Comparison of ENCODE assay signal across 8 mouse cellular contexts in genomic region chr2:118762784-118763148, GRCm38 (mm10). TPM values are rescaled to one million over a fixed set of nuclear protein-coding genes. Genes with fewer than 3 reads are reported as not detected.
A peak's percentile ranks its signal among the peaks of the same experiment; 100 is the strongest.
DNase-seq lines count a peak whose midpoint lies in the region; ATAC-seq and TF ChIP-seq lines count a peak whose summit lies in the region.

No protein-coding gene starts in this region.

- no peaks in the 10 kb centered on the region for H3K9me3 ChIP-seq in heart, embryonic 15.5 days (replicated peaks)
- no peaks in the 10 kb centered on the region for H3K9me3 ChIP-seq in hindbrain, embryonic 14.5 days (ENCODE audit: control insufficient read depth, low read length)
- no peaks in the 10 kb centered on the region for H3K9me3 ChIP-seq in midbrain, embryonic 13.5 days

- peak overlapping the region; percentile 35; the same call in 1 of the 2 replicates for H3K4me3 ChIP-seq in heart, embryonic 15.5 days
- no peak overlapping the region for H3K4me3 ChIP-seq in hindbrain, embryonic 14.5 days (replicated peaks; ENCODE audit: low read length)
- peak overlapping the region; percentile 17 for H3K4me3 ChIP-seq in midbrain, embryonic 13.5 days (replicated peaks)
- H3K4me3 ChIP-seq in thymus, adult 2 months (ENCODE audit: control insufficient read depth, insufficient read depth, low read length) = no peak overlapping the region

- H3K27ac ChIP-seq in heart, embryonic 15.5 days = peak overlapping the region; percentile 96
- peak overlapping the region; percentile 87 for H3K27ac ChIP-seq in hindbrain, embryonic 14.5 days
- peak overlapping the region; percentile 97 for H3K27ac ChIP-seq in midbrain, embryonic 13.5 days
- no peak overlapping the region for H3K27ac ChIP-seq in thymus, adult 2 months (ENCODE audit: control insufficient read depth, insufficient read depth, low read length)

- H3K27me3 ChIP-seq in heart, embryonic 15.5 days = 0 out of 2 replicates have a peak, but pooled peaks cover 8% of the 10 kb centered on the region
- H3K27me3 ChIP-seq in hindbrain, embryonic 14.5 days (ENCODE audit: control insufficient read depth, insufficient read depth, low read length) = no peaks in the 10 kb centered on the region
- H3K27me3 ChIP-seq in midbrain, embryonic 13.5 days = peaks cover 14% of the 10 kb centered on the region; the same call in 1 of the 2 replicates
- no peaks in the 10 kb centered on the region for H3K27me3 ChIP-seq in thymus, adult 2 months (ENCODE audit: control insufficient read depth, insufficient read depth, low read length)

- peak overlapping the region; percentile 48; the same call in 1 of the 2 replicates for H3K9ac ChIP-seq in heart, embryonic 15.5 days
- peak overlapping the region; percentile 54; the same call in 1 of the 2 replicates for H3K9ac ChIP-seq in hindbrain, embryonic 14.5 days
- H3K9ac ChIP-seq in midbrain, embryonic 13.5 days (replicated peaks) = peak overlapping the region; percentile 65

- no peak for TF ChIP-seq POLR2A in thymus, adult 2 months (IDR thresholded peaks at IDR 0.05; ENCODE audit: control insufficient read depth, extremely low read depth, insufficient read depth, low read length, poor library complexity)

- WGBS in heart, embryonic 15.5 days = 7% methylated on average over 10 of the region's 10 CpGs
- WGBS in hindbrain, embryonic 14.5 days = 13% methylated on average over 10 of the region's 10 CpGs
- 5% methylated on average over 10 of the region's 10 CpGs for WGBS in midbrain, embryonic 13.5 days
- WGBS in thymus, adult 2 months = 38% methylated on average over 10 of the region's 10 CpGs

- peaks cover 54% of the 10 kb centered on the region for H3K4me1 ChIP-seq in heart, embryonic 15.5 days (replicated peaks)
- peaks cover 27% of the 10 kb centered on the region for H3K4me1 ChIP-seq in hindbrain, embryonic 14.5 days (replicated peaks; ENCODE audit: control insufficient read depth, insufficient read depth, low read length)
- peaks cover 49% of the 10 kb centered on the region for H3K4me1 ChIP-seq in midbrain, embryonic 13.5 days (replicated peaks)
- H3K4me1 ChIP-seq in thymus, adult 2 months (replicated peaks; ENCODE audit: control insufficient read depth, insufficient read depth, low read length) = peaks cover 35% of the 10 kb centered on the region

- no peak for DNase-seq in heart, postnatal 14 days
- peak; percentile 54 for DNase-seq in R1 (ENCODE audit: low read depth, low spot score)
- peak; percentile 32 for DNase-seq in hindbrain, embryonic 14.5 days (ENCODE audit: low spot score)
- no peak for DNase-seq in thymus, adult 2 months
- DNase-seq in embryo, embryonic 11 days = no peak
- DNase-seq in urinary bladder, adult 2 months (ENCODE audit: low spot score) = no peak

- peak overlapping the region; percentile 61 for H3K4me2 ChIP-seq in heart, embryonic 15.5 days
- 0 out of 2 replicates have a peak overlapping the region, but pooled peaks have one; percentile 43 for H3K4me2 ChIP-seq in hindbrain, embryonic 14.5 days (replicated peaks)
- peak overlapping the region; percentile 48 for H3K4me2 ChIP-seq in midbrain, embryonic 13.5 days (replicated peaks)

- H3K36me3 ChIP-seq in heart, embryonic 15.5 days = 0 out of 2 replicates have a peak, but pooled peaks cover 5% of the 10 kb centered on the region
- H3K36me3 ChIP-seq in hindbrain, embryonic 14.5 days (replicated peaks; ENCODE audit: control insufficient read depth, insufficient read depth) = no peaks in the 10 kb centered on the region
- no peaks in the 10 kb centered on the region for H3K36me3 ChIP-seq in midbrain, embryonic 13.5 days
- H3K36me3 ChIP-seq in thymus, adult 2 months (ENCODE audit: control insufficient read depth, insufficient read depth, low read length) = no peaks in the 10 kb centered on the region

- intact Hi-C loops in heart, postnatal 14 days (cut with DNase I) = loop anchor here (10.0 kb wide), 1 partner anchor 212 kb away; no protein-coding TSS in a partner anchor

- 0 out of 2 replicates have a peak, but pooled peaks have one; percentile 1 for ATAC-seq in heart, embryonic 15.5 days (replicated peaks; ENCODE audit: insufficient number of reproducible peaks, insufficient read depth, low FRiP score, low read depth)
- ATAC-seq in hindbrain, embryonic 14.5 days (ENCODE audit: low FRiP score) = no peak
- ATAC-seq in midbrain, embryonic 13.5 days = no peak

- no peak for TF ChIP-seq CTCF in thymus, adult 2 months (IDR thresholded peaks at IDR 0.05; ENCODE audit: borderline replicate concordance, control insufficient read depth, extremely low read depth, insufficient read depth, low read length, poor library complexity)

RNA-seq across cellular contexts. Expression of gene Ccdc9b, which starts 0.3 kb away (rescaled TPM):
- 2.4 and 3.0 TPM in 2 replicates for polyA plus RNA-seq in heart, embryonic 15.5 days (2015; fragmentation: Nextera tagmentation; extraction: Ambion mirVana)
- total RNA-seq in heart, postnatal 14 days (2021) = 10 to 100 TPM; 15.5 to 17.5 TPM
- polyA plus RNA-seq in hindbrain, embryonic 14.5 days (2014; fragmentation: Nextera tagmentation; extraction: Ambion mirVana) = 0.48 and 0.87 TPM in 2 replicates
- 1.7 and 2.1 TPM in 2 replicates for polyA plus RNA-seq in midbrain, embryonic 13.5 days (2015; fragmentation: Nextera tagmentation; extraction: Ambion mirVana)
- polyA plus RNA-seq in thymus, adult 2 months (2012; rRNA removed) = 1.2 and 1.8 TPM in 2 replicates
- 19.3 and 23.1 TPM in 2 replicates for polyA plus RNA-seq in urinary bladder, adult 2 months (2012; rRNA removed)

RNA-seq across cellular contexts. Expression of gene Phgr1, which starts 9.8 kb away (rescaled TPM):
- not detected in 2 replicates for polyA plus RNA-seq in heart, embryonic 15.5 days (2015; fragmentation: Nextera tagmentation; extraction: Ambion mirVana)
- not detected for total RNA-seq in heart, postnatal 14 days (2021)
- polyA plus RNA-seq in hindbrain, embryonic 14.5 days (2014; fragmentation: Nextera tagmentation; extraction: Ambion mirVana) = not detected in 2 replicates
- not detected in 2 replicates for polyA plus RNA-seq in midbrain, embryonic 13.5 days (2015; fragmentation: Nextera tagmentation; extraction: Ambion mirVana)
- polyA plus RNA-seq in thymus, adult 2 months (2012; rRNA removed) = 3.3 and 4.9 TPM in 2 replicates
- polyA plus RNA-seq in urinary bladder, adult 2 months (2012; rRNA removed) = 0.16 TPM in 1 of 2 replicates, not detected in the other

RNA-seq across cellular contexts. Expression of gene Disp2, which starts 16.8 kb away (rescaled TPM):
- 0.20 and 0.96 TPM in 2 replicates for polyA plus RNA-seq in heart, embryonic 15.5 days (2015; fragmentation: Nextera tagmentation; extraction: Ambion mirVana)
- total RNA-seq in heart, postnatal 14 days (2021) = under 1 TPM; 0.02 to 0.10 TPM
- polyA plus RNA-seq in hindbrain, embryonic 14.5 days (2014; fragmentation: Nextera tagmentation; extraction: Ambion mirVana) = 65.8 and 79.2 TPM in 2 replicates
- polyA plus RNA-seq in midbrain, embryonic 13.5 days (2015; fragmentation: Nextera tagmentation; extraction: Ambion mirVana) = 32.7 and 35.8 TPM in 2 replicates
- polyA plus RNA-seq in thymus, adult 2 months (2012; rRNA removed) = 0.36 and 0.41 TPM in 2 replicates
- 0.78 and 0.93 TPM in 2 replicates for polyA plus RNA-seq in urinary bladder, adult 2 months (2012; rRNA removed)

RNA-seq across cellular contexts. Expression of gene Inafm2, which starts 17.2 kb away (rescaled TPM):
- 42.1 and 44.7 TPM in 2 replicates for polyA plus RNA-seq in heart, embryonic 15.5 days (2015; fragmentation: Nextera tagmentation; extraction: Ambion mirVana)
- total RNA-seq in heart, postnatal 14 days (2021) = 10 to 100 TPM; 36.2 to 38.6 TPM
- polyA plus RNA-seq in hindbrain, embryonic 14.5 days (2014; fragmentation: Nextera tagmentation; extraction: Ambion mirVana) = 29.5 and 30.6 TPM in 2 replicates
- polyA plus RNA-seq in midbrain, embryonic 13.5 days (2015; fragmentation: Nextera tagmentation; extraction: Ambion mirVana) = 24.6 and 25.8 TPM in 2 replicates
- 18.9 and 25.7 TPM in 2 replicates for polyA plus RNA-seq in thymus, adult 2 months (2012; rRNA removed)
- 35.9 and 38.5 TPM in 2 replicates for polyA plus RNA-seq in urinary bladder, adult 2 months (2012; rRNA removed)

RNA-seq across cellular contexts. Expression of gene Plcb2, which starts 34.5 kb away (rescaled TPM):
- 3.2 and 3.8 TPM in 2 replicates for polyA plus RNA-seq in heart, embryonic 15.5 days (2015; fragmentation: Nextera tagmentation; extraction: Ambion mirVana)
- total RNA-seq in heart, postnatal 14 days (2021) = 1 to 10 TPM; 2.4 to 2.7 TPM
- polyA plus RNA-seq in hindbrain, embryonic 14.5 days (2014; fragmentation: Nextera tagmentation; extraction: Ambion mirVana) = 0.54 and 0.69 TPM in 2 replicates
- 0.11 and 0.13 TPM in 2 replicates for polyA plus RNA-seq in midbrain, embryonic 13.5 days (2015; fragmentation: Nextera tagmentation; extraction: Ambion mirVana)
- polyA plus RNA-seq in thymus, adult 2 months (2012; rRNA removed) = 79.9 and 94.4 TPM in 2 replicates
- polyA plus RNA-seq in urinary bladder, adult 2 months (2012; rRNA removed) = 2.6 and 3.0 TPM in 2 replicates

Comparison
In these comparisons a context has a peak if more than half of its experiments do, and no peak if none do; other contexts are left out.
1. H3K4me3 ChIP-seq: peak in heart, embryonic 15.5 days (single experiment) and midbrain, embryonic 13.5 days (single experiment); none in hindbrain, embryonic 14.5 days (single experiment) and thymus, adult 2 months (single experiment).
2. DNase-seq: peak in R1 (single experiment) and hindbrain, embryonic 14.5 days (single experiment); none in heart, postnatal 14 days (0 of 2), thymus, adult 2 months (single experiment), embryo, embryonic 11 days (single experiment) and urinary bladder, adult 2 months (single experiment).
3. RNA of gene Disp2, which starts 16.8 kb away (polyA plus RNA-seq): 65.8 to 79.2 TPM in hindbrain, embryonic 14.5 days and 32.7 to 35.8 TPM in midbrain, embryonic 13.5 days; 0.78 to 0.93 TPM in urinary bladder, adult 2 months, 0.36 to 0.41 TPM in thymus, adult 2 months and 0.20 to 0.96 TPM in heart, embryonic 15.5 days; every median in the first group is over 10 times any median in the second.
4. Peak in every context shown above with its lines, with median percentiles within 50 percentile points of each other: H3K4me2 ChIP-seq and H3K9ac ChIP-seq.